Mouse (Mus musculus): ENCODE results near the gene Tmem82. TPM values are rescaled to one million over a fixed set of nuclear protein-coding genes. Genes with fewer than 3 reads are reported as not detected.

Tmem82 gene
- polyA plus RNA-seq, 1 experiment from 2014 or later = 1.2 TPM

DNA sequence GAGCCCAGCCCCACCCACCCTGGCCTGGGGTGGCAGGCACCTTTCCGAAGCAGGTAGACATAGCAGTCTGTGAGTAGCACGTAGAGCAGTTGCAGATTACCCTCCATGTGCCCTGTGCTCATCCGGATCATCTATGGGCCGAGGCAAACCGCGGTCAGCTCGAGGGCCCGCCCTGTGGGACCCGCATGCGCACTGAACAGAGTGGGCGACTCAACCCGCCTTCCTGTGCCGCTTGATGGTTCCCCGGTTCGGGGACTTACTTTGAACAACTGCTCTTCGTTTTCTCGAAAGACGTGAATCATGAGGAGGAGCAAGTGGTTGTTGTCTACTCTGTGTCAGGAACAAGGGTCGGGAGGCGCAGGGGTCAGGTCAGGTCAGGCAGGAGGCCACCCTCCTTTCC is 12.8 kb upstream of the Tmem82 start:
- 92% methylated on average over 20 of the region's 20 CpGs for WGBS
- Histone ChIP-seq H3K27ac (ENCODE audit: low read depth, low read length) (no peak overlapping the region), H3K9me3 (ENCODE audit: control insufficient read depth, low read length) (no peaks in the 10 kb centered on the region), H3K36me3 (ENCODE audit: control insufficient read depth, insufficient read depth, low read length) (peaks cover 83% of the 10 kb centered on the region), H3K9ac (ENCODE audit: low read depth, low read length) (no peak overlapping the region), H3K4me1 (ENCODE audit: control insufficient read depth, insufficient read depth, low read length) (no peaks in the 10 kb centered on the region), H3K27me3 (ENCODE audit: control insufficient read depth, insufficient read depth, low read length) (no peaks in the 10 kb centered on the region), H3K4me3 (ENCODE audit: low read length) (no peak overlapping the region), H3K4me2 (replicated peaks; ENCODE audit: low read depth, low read length) (no peak overlapping the region)
- no peak for ATAC-seq (ENCODE audit: low FRiP score, low TSS enrichment)

DNA sequence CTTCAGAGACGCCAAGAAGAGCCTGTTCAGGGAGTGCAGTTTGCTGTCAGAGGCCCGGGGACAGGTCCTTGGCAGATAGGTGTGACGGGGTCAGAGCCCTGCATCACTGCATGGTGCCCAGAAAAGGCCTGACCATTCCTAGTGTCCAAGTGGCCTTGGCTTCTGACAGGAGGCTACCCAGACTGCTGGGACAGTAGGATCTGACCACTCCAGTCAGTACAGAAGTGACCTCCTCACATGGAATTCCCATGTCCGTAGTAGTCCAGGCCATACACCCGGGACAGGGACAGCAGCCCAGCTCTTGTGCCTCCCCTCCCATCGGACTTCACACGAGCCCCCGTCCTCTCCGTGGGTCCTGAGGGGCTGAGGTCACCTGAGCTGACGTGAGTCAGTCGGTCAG is 11.6 kb upstream of the Tmem82 start:
- Histone ChIP-seq H3K4me1 (ENCODE audit: control insufficient read depth, insufficient read depth, low read length) (no peaks in the 10 kb centered on the region), H3K36me3 (ENCODE audit: control insufficient read depth, insufficient read depth, low read length) (peaks cover 80% of the 10 kb centered on the region), H3K9ac (ENCODE audit: low read depth, low read length) (no peak overlapping the region), H3K9me3 (ENCODE audit: control insufficient read depth, low read length) (no peaks in the 10 kb centered on the region), H3K4me3 (ENCODE audit: low read length) (no peak overlapping the region), H3K4me2 (replicated peaks; ENCODE audit: low read depth, low read length) (no peak overlapping the region), H3K27me3 (ENCODE audit: control insufficient read depth, insufficient read depth, low read length) (no peaks in the 10 kb centered on the region), H3K27ac (ENCODE audit: low read depth, low read length) (no peak overlapping the region)
- no peak for ATAC-seq (ENCODE audit: low FRiP score, low TSS enrichment)
- WGBS = 86% methylated on average over 11 of the region's 11 CpGs

DNA sequence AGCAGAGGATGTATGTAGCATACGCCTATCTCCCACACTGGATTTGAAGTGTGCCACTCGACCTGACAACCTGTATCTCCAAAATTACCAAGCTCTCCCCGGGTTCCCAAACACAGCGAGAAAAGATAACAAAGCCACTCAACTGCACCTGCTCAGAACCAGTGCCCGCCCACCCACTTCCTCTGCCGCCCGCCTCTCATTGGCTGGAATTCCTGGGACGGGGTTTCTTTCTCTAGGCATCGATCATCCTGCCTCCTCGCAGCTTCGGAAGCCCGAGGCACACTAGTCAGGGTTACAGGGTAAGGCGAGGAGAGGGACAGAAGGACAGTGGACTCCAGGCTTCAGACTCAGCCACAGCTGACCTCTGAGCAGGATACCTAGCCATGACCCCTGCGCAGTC is 10.2 kb upstream of the Tmem82 start:
- H3K36me3 ChIP-seq (ENCODE audit: control insufficient read depth, insufficient read depth, low read length) = peaks cover 71% of the 10 kb centered on the region
- no peaks in the 10 kb centered on the region for H3K4me1 ChIP-seq (ENCODE audit: control insufficient read depth, insufficient read depth, low read length)
- 88% methylated on average over 14 of the region's 14 CpGs for WGBS
- H3K9ac ChIP-seq (ENCODE audit: low read depth, low read length) = no peak overlapping the region
- no peaks in the 10 kb centered on the region for H3K9me3 ChIP-seq (ENCODE audit: control insufficient read depth, low read length)
- no peak overlapping the region for H3K27ac ChIP-seq (ENCODE audit: low read depth, low read length)
- no peak overlapping the region for H3K4me2 ChIP-seq (replicated peaks; ENCODE audit: low read depth, low read length)
- no peak for ATAC-seq (ENCODE audit: low FRiP score, low TSS enrichment)
- H3K4me3 ChIP-seq (ENCODE audit: low read length) = no peak overlapping the region
- no peaks in the 10 kb centered on the region for H3K27me3 ChIP-seq (ENCODE audit: control insufficient read depth, insufficient read depth, low read length)

DNA sequence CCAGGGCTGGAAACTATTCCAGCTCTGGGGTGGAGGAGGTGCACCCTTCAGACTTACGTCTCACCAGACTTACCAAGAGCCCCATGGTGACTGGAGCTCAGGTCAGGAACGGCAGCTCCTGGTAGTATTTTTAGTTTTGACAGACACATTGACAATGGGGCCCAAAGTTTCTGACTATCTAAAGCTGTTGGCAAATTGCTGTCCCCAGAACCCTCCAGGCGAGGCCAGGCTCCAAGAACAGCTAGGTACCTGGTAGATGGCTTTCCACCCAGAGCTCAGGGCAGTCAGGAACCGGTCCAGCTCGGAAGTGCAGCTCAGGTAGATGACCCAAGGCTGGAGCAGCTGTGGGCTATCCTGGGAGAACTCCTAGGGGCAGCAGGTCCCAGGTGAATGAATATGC is 9.1 kb upstream of the Tmem82 start:
- WGBS = 89% methylated on average over 5 of the region's 5 CpGs
- H3K4me2 ChIP-seq (replicated peaks; ENCODE audit: low read depth, low read length) = no peak overlapping the region
- H3K4me1 ChIP-seq (ENCODE audit: control insufficient read depth, insufficient read depth, low read length) = no peaks in the 10 kb centered on the region
- no peaks in the 10 kb centered on the region for H3K27me3 ChIP-seq (ENCODE audit: control insufficient read depth, insufficient read depth, low read length)
- ATAC-seq (ENCODE audit: low FRiP score, low TSS enrichment) = no peak
- peaks cover 63% of the 10 kb centered on the region for H3K36me3 ChIP-seq (ENCODE audit: control insufficient read depth, insufficient read depth, low read length)
- H3K4me3 ChIP-seq (ENCODE audit: low read length) = no peak overlapping the region
- no peaks in the 10 kb centered on the region for H3K9me3 ChIP-seq (ENCODE audit: control insufficient read depth, low read length)
- H3K9ac ChIP-seq (ENCODE audit: low read depth, low read length) = no peak overlapping the region
- no peak overlapping the region for H3K27ac ChIP-seq (ENCODE audit: low read depth, low read length)

DNA sequence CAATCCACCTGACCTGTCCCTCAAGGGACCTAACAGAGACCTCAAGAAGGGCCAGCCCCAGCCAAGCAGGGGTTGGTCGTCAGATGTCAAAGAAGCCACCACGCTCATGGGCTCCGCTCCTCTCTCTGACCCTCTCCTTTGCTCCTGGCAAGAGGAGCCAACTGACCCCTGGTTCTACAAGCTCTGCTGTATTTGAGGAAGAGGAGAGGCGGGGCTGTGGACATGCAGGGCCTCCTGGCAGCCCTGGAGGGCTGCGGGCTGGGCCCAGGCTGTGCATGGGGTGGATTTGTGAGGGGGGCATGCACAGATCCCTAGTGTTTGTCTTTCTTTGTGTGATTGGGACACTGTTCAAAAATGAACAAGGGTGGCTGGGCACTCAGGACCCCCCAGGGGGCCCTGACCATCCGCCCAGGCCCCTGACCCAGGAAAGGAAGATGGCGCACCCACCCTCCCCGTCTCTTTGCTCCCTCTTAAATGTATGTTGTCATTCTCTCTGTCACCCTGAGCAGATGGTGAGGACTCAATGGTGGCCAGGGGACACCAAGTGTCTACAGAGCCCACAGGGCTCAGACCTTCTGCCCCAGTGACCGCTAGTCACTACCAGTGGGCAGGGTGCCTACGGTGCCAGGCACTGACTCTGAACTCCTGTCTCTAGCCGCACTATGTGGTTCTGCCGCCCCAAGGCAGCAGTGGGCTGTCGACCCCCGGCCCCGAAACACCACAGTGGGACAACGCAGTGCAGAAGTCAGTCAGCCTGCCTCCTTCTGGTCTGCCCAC is 7.5 kb upstream of the Tmem82 start:
- no peak for ATAC-seq (ENCODE audit: low FRiP score, low TSS enrichment)
- H3K36me3 ChIP-seq (ENCODE audit: control insufficient read depth, insufficient read depth, low read length) = peaks cover 47% of the 10 kb centered on the region
- H3K27me3 ChIP-seq (ENCODE audit: control insufficient read depth, insufficient read depth, low read length) = no peaks in the 10 kb centered on the region
- H3K27ac ChIP-seq (ENCODE audit: low read depth, low read length) = no peak overlapping the region
- H3K9me3 ChIP-seq (ENCODE audit: control insufficient read depth, low read length) = no peaks in the 10 kb centered on the region
- no peaks in the 10 kb centered on the region for H3K4me1 ChIP-seq (ENCODE audit: control insufficient read depth, insufficient read depth, low read length)
- WGBS = 90% methylated on average over 16 of the region's 16 CpGs
- no peak overlapping the region for H3K4me2 ChIP-seq (replicated peaks; ENCODE audit: low read depth, low read length)
- H3K9ac ChIP-seq (ENCODE audit: low read depth, low read length) = no peak overlapping the region
- H3K4me3 ChIP-seq (ENCODE audit: low read length) = no peak overlapping the region

DNA sequence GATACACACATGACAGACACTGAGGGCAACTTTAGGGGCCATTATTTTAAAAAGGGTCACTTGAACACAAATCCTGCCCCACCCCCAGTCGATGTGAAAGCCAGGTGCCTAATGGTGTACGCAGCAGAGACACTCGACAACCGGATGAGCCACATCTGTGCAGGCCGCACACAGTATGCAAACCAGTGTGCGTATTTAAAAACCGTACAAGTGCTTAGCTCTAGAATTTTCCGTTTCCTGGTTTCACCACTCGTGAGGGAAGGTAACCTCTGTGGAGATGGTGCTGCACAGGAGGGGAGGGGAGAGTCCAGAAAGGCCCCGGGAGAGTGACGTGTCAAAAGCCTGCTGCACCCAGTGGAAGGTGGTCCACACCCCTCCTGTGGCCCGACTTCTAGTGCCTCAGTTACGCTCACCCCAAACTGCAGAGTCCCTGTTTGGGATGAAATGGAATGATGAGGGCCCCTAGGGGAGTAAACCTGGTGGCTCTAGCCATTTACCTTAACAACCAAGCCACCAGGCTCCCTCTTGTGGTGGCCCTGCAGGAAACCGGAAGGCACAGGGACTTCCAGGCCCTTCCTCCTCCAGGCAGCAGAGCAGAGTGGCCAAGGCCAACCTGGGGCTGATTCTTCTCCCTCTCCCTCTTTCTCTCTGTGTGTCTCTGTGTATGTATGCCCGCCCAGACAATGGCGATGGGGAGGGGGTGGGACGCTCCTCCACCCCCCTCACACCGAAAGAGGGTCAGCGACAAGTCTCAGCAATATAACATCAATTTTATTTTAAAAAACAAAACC is 6.7 kb upstream of the Tmem82 start:
- Histone ChIP-seq H3K4me1 (ENCODE audit: control insufficient read depth, insufficient read depth, low read length) (no peaks in the 10 kb centered on the region), H3K9ac (ENCODE audit: low read depth, low read length) (no peak overlapping the region), H3K27ac (ENCODE audit: low read depth, low read length) (no peak overlapping the region), H3K9me3 (ENCODE audit: control insufficient read depth, low read length) (no peaks in the 10 kb centered on the region), H3K36me3 (ENCODE audit: control insufficient read depth, insufficient read depth, low read length) (peaks cover 39% of the 10 kb centered on the region), H3K4me2 (replicated peaks; ENCODE audit: low read depth, low read length) (no peak overlapping the region), H3K27me3 (ENCODE audit: control insufficient read depth, insufficient read depth, low read length) (no peaks in the 10 kb centered on the region), H3K4me3 (ENCODE audit: low read length) (no peak overlapping the region)
- no peak for ATAC-seq (ENCODE audit: low FRiP score, low TSS enrichment)
- 76% methylated on average over 19 of the region's 19 CpGs for WGBS

DNA sequence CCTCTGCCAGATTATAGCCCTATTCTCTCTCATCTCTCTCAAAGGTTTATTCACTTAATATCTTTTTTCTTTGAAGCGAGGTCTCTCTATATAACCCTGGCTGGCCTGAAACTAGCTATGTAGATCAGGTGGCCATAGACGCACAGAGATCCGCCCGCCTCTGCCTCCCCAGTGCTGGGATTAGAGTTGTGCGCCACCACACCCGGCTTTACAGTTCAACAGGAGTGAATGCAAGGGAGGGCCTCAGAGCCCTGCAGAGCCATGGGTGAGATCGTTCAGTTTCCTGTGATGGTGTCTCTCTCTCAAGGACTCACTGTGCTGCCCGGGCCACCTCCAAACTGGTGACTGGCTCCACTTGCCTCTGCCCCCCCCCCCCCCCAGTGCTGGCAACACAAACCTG is 5.7 kb upstream of the Tmem82 start:
- no peak overlapping the region for H3K4me2 ChIP-seq (replicated peaks; ENCODE audit: low read depth, low read length)
- no peak overlapping the region for H3K9ac ChIP-seq (ENCODE audit: low read depth, low read length)
- no peaks in the 10 kb centered on the region for H3K9me3 ChIP-seq (ENCODE audit: control insufficient read depth, low read length)
- H3K4me3 ChIP-seq (ENCODE audit: low read length) = no peak overlapping the region
- no peaks in the 10 kb centered on the region for H3K4me1 ChIP-seq (ENCODE audit: control insufficient read depth, insufficient read depth, low read length)
- no peak for ATAC-seq (ENCODE audit: low FRiP score, low TSS enrichment)
- no peaks in the 10 kb centered on the region for H3K27me3 ChIP-seq (ENCODE audit: control insufficient read depth, insufficient read depth, low read length)
- H3K27ac ChIP-seq (ENCODE audit: low read depth, low read length) = no peak overlapping the region; the same call in 1 of the 2 replicates
- 91% methylated on average over 8 of the region's 8 CpGs for WGBS
- H3K36me3 ChIP-seq (ENCODE audit: control insufficient read depth, insufficient read depth, low read length) = peaks cover 29% of the 10 kb centered on the region

DNA sequence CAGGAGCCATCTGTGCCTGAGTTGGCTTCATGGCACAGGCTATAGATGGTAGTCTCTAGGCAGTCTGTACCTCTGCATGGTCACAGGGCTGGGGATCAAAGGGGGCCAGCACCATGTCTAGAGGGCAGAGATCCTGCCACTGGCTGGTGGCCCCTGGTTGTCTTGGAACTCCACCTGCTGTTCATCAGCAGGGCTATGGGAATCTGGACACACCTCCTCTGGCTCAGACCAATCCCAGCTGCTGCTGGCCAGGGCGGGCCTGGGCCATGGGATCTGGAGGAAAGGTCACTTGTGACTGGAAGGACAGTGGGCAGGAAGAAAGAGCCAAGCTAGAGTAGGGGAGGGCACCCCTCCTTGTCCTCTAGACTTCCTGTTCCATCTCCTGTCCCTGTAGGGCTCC is 5.2 kb upstream of the Tmem82 start, which contains the start of gene Slc25a34:
Slc25a34 (minus strand) TSS at position 156 of the 400 bp plus-strand sequence.
- peaks cover 24% of the 10 kb centered on the region for H3K36me3 ChIP-seq (ENCODE audit: control insufficient read depth, insufficient read depth, low read length)
- no peak within 1 kb of the TSS; the same call in 1 of the 2 replicates for H3K27ac ChIP-seq (ENCODE audit: low read depth, low read length)
- H3K4me3 ChIP-seq (ENCODE audit: low read length) = no peak within 1 kb of the TSS
- ATAC-seq (ENCODE audit: low FRiP score, low TSS enrichment) = peak; percentile 46; the same call in 1 of the 2 replicates
- no peak within 1 kb of the TSS for H3K4me2 ChIP-seq (replicated peaks; ENCODE audit: low read depth, low read length)
- WGBS = 21% methylated on average over 1 of the region's 1 CpGs
- H3K4me1 ChIP-seq (ENCODE audit: control insufficient read depth, insufficient read depth, low read length) = no peaks in the 10 kb centered on the region
- no peaks in the 10 kb centered on the region for H3K9me3 ChIP-seq (ENCODE audit: control insufficient read depth, low read length)
- no peaks in the 10 kb centered on the region for H3K27me3 ChIP-seq (ENCODE audit: control insufficient read depth, insufficient read depth, low read length)
- no peak within 1 kb of the TSS for H3K9ac ChIP-seq (ENCODE audit: low read depth, low read length)

DNA sequence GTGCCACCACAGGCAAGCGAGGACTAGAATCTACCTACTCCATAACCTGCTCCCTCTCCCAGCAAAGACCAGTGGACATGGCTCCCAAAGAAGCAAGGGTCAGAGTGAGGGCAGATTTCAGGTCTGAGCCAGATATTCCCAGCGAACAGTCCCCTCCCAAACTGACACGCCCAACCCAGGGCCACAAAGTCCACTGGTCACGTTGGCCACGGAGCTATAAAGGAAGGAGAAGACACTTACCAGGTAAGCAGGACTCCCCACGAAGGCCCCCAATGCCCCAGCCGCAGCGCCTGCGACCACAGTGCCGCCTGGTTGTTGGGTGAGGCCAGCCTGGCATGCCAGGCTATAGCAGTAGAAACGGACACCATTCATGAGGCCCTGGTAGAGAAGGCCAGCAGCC is 4.6 kb upstream of the Tmem82 start:
- H3K36me3 ChIP-seq (ENCODE audit: control insufficient read depth, insufficient read depth, low read length) = peaks cover 18% of the 10 kb centered on the region
- WGBS = 84% methylated on average over 11 of the region's 11 CpGs
- ATAC-seq (ENCODE audit: low FRiP score, low TSS enrichment) = no peak
- H3K27me3 ChIP-seq (ENCODE audit: control insufficient read depth, insufficient read depth, low read length) = no peaks in the 10 kb centered on the region
- H3K4me2 ChIP-seq (replicated peaks; ENCODE audit: low read depth, low read length) = no peak overlapping the region
- no peak overlapping the region for H3K27ac ChIP-seq (ENCODE audit: low read depth, low read length)
- no peak overlapping the region for H3K4me3 ChIP-seq (ENCODE audit: low read length)
- H3K9ac ChIP-seq (ENCODE audit: low read depth, low read length) = no peak overlapping the region
- no peaks in the 10 kb centered on the region for H3K9me3 ChIP-seq (ENCODE audit: control insufficient read depth, low read length)
- peaks cover 2% of the 10 kb centered on the region for H3K4me1 ChIP-seq (ENCODE audit: control insufficient read depth, insufficient read depth, low read length)

Measured in kidney, embryonic 14.5 days (tissue).